ENCODE assay signal across 11 mouse cellular contexts in genomic region chr2:29030048-29030734, GRCm38 (mm10). TPM values are rescaled to one million over a fixed set of nuclear protein-coding genes. Genes with fewer than 3 reads are reported as not detected.
DNase-seq lines count a peak whose midpoint lies in the region; ATAC-seq lines count a peak whose summit lies in the region.
"Had no signal": no experiment of that assay in that cellular context is flagged by ENCODE, and none has a peak within 500 bp of the region (broad histone marks: within the 10 kb centered on the region; RNA-seq: fewer than 3 reads in every experiment).

No protein-coding gene starts in this region.

- H3K4me2 ChIP-seq in forebrain, embryonic 13.5 days: 0 out of 2 replicates have a peak overlapping the region, but pooled peaks have one; percentile 8
- H3K4me2 ChIP-seq in forebrain, embryonic 11.5 days (ENCODE audit: low read depth, low read length, severe bottlenecking): no peak overlapping the region
- H3K4me2 ChIP-seq in lung, embryonic 15.5 days: peak overlapping the region; percentile 29; the same call in 1 of the 2 replicates
- peak overlapping the region; percentile 20; the same call in 1 of the 2 replicates for H3K4me2 ChIP-seq in embryonic facial prominence, embryonic 13.5 days

- DNase-seq in forebrain, embryonic 11.5 days (ENCODE audit: low spot score): no peak
- DNase-seq in lung, postnatal 36 days: no peak
- peak; percentile 23 to 36 for DNase-seq in lung, postnatal 4 days
- DNase-seq in c-Kit-positive CD71-positive TER-119-positive erythroid progenitor cells, embryonic 14.5 days (ENCODE audit: low spot score): no peak
- DNase-seq: cerebellum, adult 11-12 months; thymus, adult 2 months had no signal

- ATAC-seq in forebrain, embryonic 13.5 days: peak; percentile 57; the same call in 1 of the 2 replicates
- ATAC-seq in forebrain, embryonic 11.5 days (replicated peaks; ENCODE audit: low FRiP score): no peak
- ATAC-seq in lung, embryonic 15.5 days (ENCODE audit: borderline replicate concordance, extremely low read depth, low FRiP score, low TSS enrichment): peak; percentile 50; the same call in 1 of the 2 replicates
- no peak for ATAC-seq in embryonic facial prominence, embryonic 13.5 days (ENCODE audit: insufficient number of reproducible peaks, insufficient read depth, low FRiP score, low TSS enrichment, low read depth)
- no peak for ATAC-seq in megakaryocyte, adult 5-6 weeks (ENCODE audit: poor library complexity, severe bottlenecking)

- no peak overlapping the region for H3K27ac ChIP-seq in forebrain, embryonic 13.5 days
- H3K27ac ChIP-seq in forebrain, embryonic 11.5 days (ENCODE audit: low read depth, low read length): no peak overlapping the region
- no peak overlapping the region for H3K27ac ChIP-seq in lung, embryonic 15.5 days
- no peak overlapping the region for H3K27ac ChIP-seq in embryonic facial prominence, embryonic 13.5 days

- no peak overlapping the region for H3K9ac ChIP-seq in forebrain, embryonic 13.5 days
- H3K9ac ChIP-seq in forebrain, embryonic 11.5 days (ENCODE audit: low read length): no peak overlapping the region
- H3K9ac ChIP-seq in lung, embryonic 15.5 days: peak overlapping the region; percentile 4; the same call in 1 of the 2 replicates
- H3K9ac ChIP-seq in embryonic facial prominence, embryonic 13.5 days: no peak overlapping the region

- peaks cover 98% of the 10 kb centered on the region for H3K27me3 ChIP-seq in forebrain, embryonic 13.5 days
- H3K27me3 ChIP-seq in forebrain, embryonic 11.5 days (ENCODE audit: control insufficient read depth, insufficient read depth, low read length): peaks cover 49% of the 10 kb centered on the region
- no peaks in the 10 kb centered on the region for H3K27me3 ChIP-seq in lung, embryonic 15.5 days
- peaks cover 28% of the 10 kb centered on the region for H3K27me3 ChIP-seq in embryonic facial prominence, embryonic 13.5 days

- no peaks in the 10 kb centered on the region for H3K9me3 ChIP-seq in forebrain, embryonic 13.5 days (replicated peaks)
- H3K9me3 ChIP-seq in forebrain, embryonic 11.5 days (ENCODE audit: control insufficient read depth, low read length): no peaks in the 10 kb centered on the region
- H3K9me3 ChIP-seq in lung, embryonic 15.5 days: no peaks in the 10 kb centered on the region
- H3K9me3 ChIP-seq in embryonic facial prominence, embryonic 13.5 days: no peaks in the 10 kb centered on the region

- WGBS in forebrain, embryonic 13.5 days: 41% methylated on average over 20 of the region's 20 CpGs
- WGBS in forebrain, embryonic 11.5 days: 52% methylated on average over 20 of the region's 20 CpGs
- WGBS in lung, embryonic 15.5 days: 29% methylated on average over 20 of the region's 20 CpGs
- 38% methylated on average over 20 of the region's 20 CpGs for WGBS in embryonic facial prominence, embryonic 13.5 days

- peaks cover 38% of the 10 kb centered on the region for H3K4me1 ChIP-seq in forebrain, embryonic 13.5 days
- peaks cover 10% of the 10 kb centered on the region for H3K4me1 ChIP-seq in forebrain, embryonic 11.5 days (replicated peaks; ENCODE audit: control insufficient read depth, insufficient read depth, low read length)
- peaks cover 15% of the 10 kb centered on the region for H3K4me1 ChIP-seq in lung, embryonic 15.5 days
- peaks cover 10% of the 10 kb centered on the region for H3K4me1 ChIP-seq in embryonic facial prominence, embryonic 13.5 days
- H3K4me1 ChIP-seq: megakaryocyte, embryonic 14.5 days had no signal

- H3K36me3 ChIP-seq in forebrain, embryonic 13.5 days (ENCODE audit: poor library complexity, severe bottlenecking): no peaks in the 10 kb centered on the region
- H3K36me3 ChIP-seq in forebrain, embryonic 11.5 days (ENCODE audit: control insufficient read depth, insufficient read depth, low read length): no peaks in the 10 kb centered on the region
- H3K36me3 ChIP-seq in lung, embryonic 15.5 days: no peaks in the 10 kb centered on the region
- H3K36me3 ChIP-seq in embryonic facial prominence, embryonic 13.5 days: no peaks in the 10 kb centered on the region

- H3K4me3 ChIP-seq in forebrain, embryonic 13.5 days: no peak overlapping the region
- H3K4me3 ChIP-seq in forebrain, embryonic 11.5 days (ENCODE audit: low read depth, low read length): no peak overlapping the region
- H3K4me3 ChIP-seq in lung, embryonic 15.5 days: no peak overlapping the region
- no peak overlapping the region for H3K4me3 ChIP-seq in embryonic facial prominence, embryonic 13.5 days
- H3K4me3 ChIP-seq: megakaryocyte, embryonic 14.5 days had no signal

RNA-seq across cellular contexts. Expression of gene Cfap77, which starts 24.7 kb away (rescaled TPM):
- polyA plus RNA-seq in forebrain, embryonic 13.5 days (2015; fragmentation: Nextera tagmentation; extraction: Ambion mirVana): 0.25 TPM in 2 replicates
- 0.55 and 0.75 TPM in 2 replicates for polyA plus RNA-seq in forebrain, embryonic 11.5 days (2014; fragmentation: Nextera tagmentation; extraction: Ambion mirVana)
- polyA plus RNA-seq in lung, embryonic 15.5 days (2015; fragmentation: Nextera tagmentation; extraction: Ambion mirVana): 0.33 and 0.57 TPM in 2 replicates
- polyA plus RNA-seq in embryonic facial prominence, embryonic 13.5 days (2015; fragmentation: Nextera tagmentation; extraction: Ambion mirVana): 0.39 and 0.54 TPM in 2 replicates
- 0.32 TPM in 1 of 2 replicates, not detected in the other for total RNA-seq in megakaryocyte, adult 5-6 weeks (2015)
- total RNA-seq in megakaryocyte, adult 5-6 weeks (2017): not detected in 2 replicates

RNA-seq across cellular contexts. Expression of gene Ttf1, which starts 29.9 kb away (rescaled TPM):
- polyA plus RNA-seq in forebrain, embryonic 13.5 days (2015; fragmentation: Nextera tagmentation; extraction: Ambion mirVana): 10.2 and 11.1 TPM in 2 replicates
- polyA plus RNA-seq in forebrain, embryonic 11.5 days (2014; fragmentation: Nextera tagmentation; extraction: Ambion mirVana): 13.6 and 14.7 TPM in 2 replicates
- polyA plus RNA-seq in lung, embryonic 15.5 days (2015; fragmentation: Nextera tagmentation; extraction: Ambion mirVana): 9.0 and 11.3 TPM in 2 replicates
- 11.3 and 11.5 TPM in 2 replicates for polyA plus RNA-seq in embryonic facial prominence, embryonic 13.5 days (2015; fragmentation: Nextera tagmentation; extraction: Ambion mirVana)
- 13.0 and 17.1 TPM in 2 replicates for total RNA-seq in megakaryocyte, adult 5-6 weeks (2015)
- 18.6 and 22.9 TPM in 2 replicates for total RNA-seq in megakaryocyte, adult 5-6 weeks (2017)

Comparison
In these comparisons a context has a peak if more than half of its experiments do, and no peak if none do; other contexts are left out.
1. ATAC-seq: peak in forebrain, embryonic 13.5 days (single experiment) and lung, embryonic 15.5 days (single experiment); none in forebrain, embryonic 11.5 days (single experiment), embryonic facial prominence, embryonic 13.5 days (single experiment) and megakaryocyte, adult 5-6 weeks (single experiment).
2. DNase-seq: peak in lung, postnatal 4 days (2 of 2); none in forebrain, embryonic 11.5 days (single experiment), lung, postnatal 36 days (single experiment) and c-Kit-positive CD71-positive TER-119-positive erythroid progenitor cells, embryonic 14.5 days (single experiment).